Mouse (Mus musculus) liver, postnatal 0 days (tissue): ENCODE measurements at regions not wholly inside any gene's neighbourhood (a gene's known extent, or its start where the extent isn't known, plus 50 kb on each side); places are given as distances from the start of the nearest gene placed in this dataset.

Source experiments
- ATAC-seq: fragments of 200-750 bp; cut with Nextera tagmentation; 2 replicates; pipeline ENCODE4 v1.8.0; 2017; ENCODE audit warnings: mild to moderate bottlenecking, moderate library complexity
- DNase-seq: peaks from one replicate; pipeline ENCODE4 v3.0.0-alpha.2; 2016
- H3K27ac ChIP-seq: fragments of 300-500 bp; sonication (generic); 2 replicates; pipeline ENCODE4 v1.5.1; 2014; ENCODE audit warnings: antibody characterized with exemption, moderate library complexity, mild to moderate bottlenecking, low read depth
- H3K27me3 ChIP-seq: fragments of 300-500 bp; sonication (generic); 2 replicates; pipeline ENCODE4 v1.6.1; 2014; ENCODE audit warnings: low read length, control low read depth, mixed read lengths; ENCODE audit not compliant: insufficient read depth
- H3K36me3 ChIP-seq: fragments of 300-500 bp; sonication (generic); replicated peaks from 2 replicates; pipeline ENCODE4 v1.6.1; 2014; ENCODE audit warnings: mild to moderate bottlenecking, control low read depth, low read length, moderate library complexity, mixed read lengths; ENCODE audit not compliant: insufficient read depth
- H3K4me1 ChIP-seq: fragments of 300-500 bp; sonication (generic); 2 replicates; pipeline ENCODE4 v1.6.1; 2014; ENCODE audit warnings: antibody characterized with exemption, mild to moderate bottlenecking, control low read depth; ENCODE audit not compliant: insufficient read depth
- H3K4me2 ChIP-seq: fragments of 300-500 bp; sonication (generic); 2 replicates; pipeline ENCODE4 v1.6.1; 2014; ENCODE audit warnings: low read depth, mild to moderate bottlenecking, low read length, moderate library complexity, mixed read lengths
- H3K4me3 ChIP-seq: fragments of 300-500 bp; sonication (generic); 2 replicates; pipeline ENCODE4 v1.5.1; 2014; ENCODE audit warnings: low read depth, low read length
- H3K9ac ChIP-seq: fragments of 300-500 bp; sonication (generic); replicated peaks from 2 replicates; pipeline ENCODE4 v1.6.1; 2014; ENCODE audit warnings: mild to moderate bottlenecking, moderate library complexity
- H3K9me3 ChIP-seq: fragments of 300-500 bp; sonication (generic); 2 replicates; pipeline ENCODE4 v1.6.1; 2016; ENCODE audit warnings: mild to moderate bottlenecking, control low read depth, low read length, mixed read lengths
- CTCF ChIP-seq: sonication (generic); IDR thresholded peaks from 2 replicates; pipeline ENCODE4 v1.5.1; 2016; ENCODE audit warnings: antibody characterized with exemption, low read depth
- EP300 ChIP-seq: IDR thresholded peaks from 2 replicates; pipeline ENCODE4 v1.6.1; 2016; ENCODE audit warnings: antibody characterized with exemption, low read depth, mild to moderate bottlenecking
- WGBS: fragments of 180-500 bp; shearing (Covaris S2); extraction: QIAGEN DNeasy Blood & Tissue Kit; methylation state at CpG from one replicate; pipeline ENCODE4 v1.1.7; 2014; ENCODE audit not compliant: insufficient replicate concordance; 5-methylcytosine and 5-hydroxymethylcytosine counted together

- 82% methylated on average over 2 of the region's 2 CpGs for WGBS
- no peak for ATAC-seq
- no peak overlapping the region for H3K27ac ChIP-seq
These were observed 81.2 kb upstream of the Daam1 start for GRCm38 (mm10) chr12:71749668-71750067.

GRCm38 (mm10) chr12:71752741-71753260 lies 78.1 kb upstream of the Daam1 start:
- H3K9ac ChIP-seq = no peak overlapping the region
- no peaks in the 10 kb centered on the region for H3K4me1 ChIP-seq
- TF ChIP-seq EP300 (no peak), CTCF (no peak)
- no peaks in the 10 kb centered on the region for H3K27me3 ChIP-seq
- ATAC-seq (no peak), DNase-seq (no peak)
- H3K4me2 ChIP-seq = no peak overlapping the region
- H3K9me3 ChIP-seq = no peaks in the 10 kb centered on the region
- H3K27ac ChIP-seq = no peak overlapping the region
- no peak overlapping the region for H3K4me3 ChIP-seq
- H3K36me3 ChIP-seq = no peaks in the 10 kb centered on the region
- WGBS = 67% methylated on average over 7 of the region's 7 CpGs

More at GRCm38 (mm10) chr12:71749668-71750067, 81.2 kb upstream of the Daam1 start:
- Histone ChIP-seq H3K9me3 (no peaks in the 10 kb centered on the region), H3K36me3 (no peaks in the 10 kb centered on the region), H3K27me3 (no peaks in the 10 kb centered on the region), H3K4me1 (no peaks in the 10 kb centered on the region), H3K4me2 (no peak overlapping the region), H3K9ac (no peak overlapping the region), H3K4me3 (no peak overlapping the region)
- no peak for DNase-seq
- TF ChIP-seq EP300 = no peak
- no peak for TF ChIP-seq CTCF

- H3K27ac ChIP-seq = no peak overlapping the region
- DNase-seq (no peak), ATAC-seq (no peak)
- H3K9me3 ChIP-seq = no peaks in the 10 kb centered on the region
- no peak overlapping the region for H3K9ac ChIP-seq
- no peak overlapping the region for H3K4me2 ChIP-seq
- H3K4me1 ChIP-seq = no peaks in the 10 kb centered on the region
- H3K36me3 ChIP-seq = no peaks in the 10 kb centered on the region
- H3K27me3 ChIP-seq = no peaks in the 10 kb centered on the region
- TF ChIP-seq EP300 (no peak), CTCF (no peak)
- H3K4me3 ChIP-seq = no peak overlapping the region
- 82% methylated on average over 3 of the region's 3 CpGs for WGBS
These were observed 77.6 kb upstream of the Daam1 start for GRCm38 (mm10) chr12:71753276-71753675.

- DNase-seq (no peak), ATAC-seq (no peak)
- H3K27me3 ChIP-seq = no peaks in the 10 kb centered on the region
- 0 out of 2 replicates have a peak, but pooled peaks have one; percentile 19 for TF ChIP-seq CTCF
- TF ChIP-seq EP300 = no peak
- no peak overlapping the region for H3K9ac ChIP-seq
- H3K4me1 ChIP-seq = no peaks in the 10 kb centered on the region
- no peaks in the 10 kb centered on the region for H3K36me3 ChIP-seq
- no peaks in the 10 kb centered on the region for H3K9me3 ChIP-seq
- no peak overlapping the region for H3K27ac ChIP-seq
- no peak overlapping the region for H3K4me3 ChIP-seq
- no peak overlapping the region for H3K4me2 ChIP-seq
- 55% methylated on average over 4 of the region's 4 CpGs for WGBS
These were observed 67.7 kb upstream of the Daam1 start for GRCm38 (mm10) chr12:71763194-71763593.

GRCm38 (mm10) chr12:71766086-71766485 lies 64.8 kb upstream of the Daam1 start:
- DNase-seq (no peak), ATAC-seq (no peak)
- Histone ChIP-seq H3K36me3 (no peaks in the 10 kb centered on the region), H3K9ac (no peak overlapping the region), H3K4me1 (no peaks in the 10 kb centered on the region), H3K4me3 (no peak overlapping the region), H3K4me2 (no peak overlapping the region), H3K9me3 (no peaks in the 10 kb centered on the region), H3K27me3 (no peaks in the 10 kb centered on the region), H3K27ac (no peak overlapping the region)
- TF ChIP-seq EP300 (no peak), CTCF (no peak)
- 70% methylated on average over 4 of the region's 4 CpGs for WGBS

GRCm38 (mm10) chr12:71766636-71767035 lies 64.2 kb upstream of the Daam1 start:
- Histone ChIP-seq H3K9me3 (no peaks in the 10 kb centered on the region), H3K36me3 (no peaks in the 10 kb centered on the region), H3K27me3 (no peaks in the 10 kb centered on the region), H3K4me3 (no peak overlapping the region), H3K9ac (no peak overlapping the region), H3K27ac (no peak overlapping the region), H3K4me1 (no peaks in the 10 kb centered on the region), H3K4me2 (no peak overlapping the region)
- no peak for DNase-seq
- ATAC-seq = no peak
- TF ChIP-seq EP300 = no peak
- TF ChIP-seq CTCF = no peak
- 84% methylated on average over 1 of the region's 1 CpGs for whole genome bisulfite sequencing

- Histone ChIP-seq H3K27me3 (no peaks in the 10 kb centered on the region), H3K4me1 (no peaks in the 10 kb centered on the region), H3K27ac (no peak overlapping the region), H3K9ac (no peak overlapping the region), H3K36me3 (no peaks in the 10 kb centered on the region), H3K9me3 (no peaks in the 10 kb centered on the region), H3K4me3 (no peak overlapping the region), H3K4me2 (no peak overlapping the region)
- 46% methylated on average over 3 of the region's 3 CpGs for WGBS
- TF ChIP-seq CTCF (no peak), EP300 (no peak)
- ATAC-seq = no peak
- no peak for DNase-seq
These were observed 63.0 kb upstream of the Daam1 start for GRCm38 (mm10) chr12:71767896-71768295.
